Mouse (Mus musculus): Measurements from ENCODE around the gene Lemd2.

Gene Lemd2

DNA sequence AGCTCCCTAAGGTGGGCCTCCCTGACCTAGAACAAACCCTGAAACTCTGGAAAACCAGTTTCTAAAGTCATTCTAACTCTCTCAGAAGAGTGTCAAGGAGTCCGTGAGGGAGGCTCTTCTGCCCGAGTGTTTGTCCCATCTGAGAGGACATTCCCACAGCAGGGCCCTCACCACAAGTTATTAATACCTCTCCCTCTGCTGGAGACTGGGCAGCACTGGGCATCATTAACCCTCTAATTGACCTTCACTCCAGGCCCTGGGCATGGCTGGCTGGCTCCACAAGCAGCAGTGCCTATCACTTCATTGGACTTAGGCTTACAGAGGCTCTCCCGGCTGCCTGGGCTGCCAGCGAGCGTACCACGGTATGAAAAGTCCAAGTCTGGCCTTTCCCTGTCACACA lies 45.8 kb downstream of the Lemd2 start:
- DNase-seq (ENCODE audit: low read depth), result no peak

- DNase-seq (ENCODE audit: low read depth), result no peak
Measured at GRCm38 (mm10) chr17:27155752-27156151, 48.5 kb downstream of the Lemd2 start.

- DNase-seq (ENCODE audit: low read depth), result no peak
Measured at GRCm38 (mm10) chr17:27154881-27155280, 49.4 kb downstream of the Lemd2 start.

DNA sequence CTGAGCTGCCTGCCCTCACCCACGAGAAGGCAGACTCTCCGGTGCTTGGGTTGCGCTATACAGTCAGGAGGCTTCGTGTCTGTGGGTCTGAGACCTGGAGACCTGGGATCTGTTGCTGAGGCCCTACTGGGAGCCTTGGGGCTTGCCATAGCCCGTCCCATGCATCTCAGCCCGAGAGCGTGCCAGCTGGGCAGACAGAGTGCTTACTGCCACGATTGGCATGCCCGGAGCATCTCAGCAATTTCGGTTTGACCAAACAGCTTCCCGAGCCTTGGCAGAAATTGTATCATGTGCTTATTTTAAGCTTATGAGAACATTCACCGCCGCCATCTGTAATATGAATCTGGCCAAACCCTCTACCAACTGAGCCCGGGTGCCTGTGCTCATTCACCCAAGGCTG lies 50.0 kb downstream of the Lemd2 start:
- DNase-seq (ENCODE audit: low read depth), result no peak

- no peak for DNase-seq (ENCODE audit: low read depth)
Measured at GRCm38 (mm10) chr17:27153773-27154193, 50.5 kb downstream of the Lemd2 start.

GRCm38 (mm10) chr17:27152976-27153723 lies 51.1 kb downstream of the Lemd2 start:
- DNase-seq (ENCODE audit: low read depth), result peak; percentile 94

- DNase-seq (ENCODE audit: low read depth), result peak; percentile 53
Measured at GRCm38 (mm10) chr17:27151411-27151810, 52.9 kb downstream of the Lemd2 start.

GRCm38 (mm10) chr17:27150871-27151270 lies 53.4 kb downstream of the Lemd2 start:
- no peak for DNase-seq (ENCODE audit: low read depth)

GRCm38 (mm10) chr17:27146323-27146923 lies 57.8 kb downstream of the Lemd2 start:
- no peak for DNase-seq (ENCODE audit: low read depth)

GRCm38 (mm10) chr17:27144152-27144551 lies 60.1 kb downstream of the Lemd2 start:
- DNase-seq (ENCODE audit: low read depth), result no peak

- no peak for DNase-seq (ENCODE audit: low read depth)
Measured at GRCm38 (mm10) chr17:27141971-27142450, 62.3 kb downstream of the Lemd2 start.

DNA sequence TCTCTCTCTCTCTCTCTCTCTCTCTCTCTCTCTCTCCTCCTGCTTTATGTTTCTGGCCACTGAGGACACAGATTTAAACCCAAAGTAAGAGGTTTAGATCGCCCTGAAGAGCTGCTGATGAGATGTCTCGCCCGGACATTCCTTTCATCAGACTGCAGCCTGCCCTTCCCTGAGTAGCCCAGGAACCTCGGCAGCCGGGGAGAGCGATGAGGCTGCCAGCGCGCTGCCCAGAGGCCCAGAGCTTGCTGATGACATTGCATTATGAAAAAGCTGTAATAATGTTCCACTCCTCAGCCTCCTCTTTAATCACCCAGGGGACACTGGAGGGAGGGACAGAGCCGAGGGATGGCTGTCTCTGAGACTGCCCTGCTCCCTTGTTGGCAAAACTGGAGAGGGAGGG lies 64.0 kb downstream of the Lemd2 start:
- no peak for DNase-seq (ENCODE audit: low read depth)

All from c-Kit-positive CD71-positive TER-119-negative erythroid progenitor cells, embryonic 14.5 days (primary cell).